Mouse (Mus musculus): ENCODE results near the gene Lamb3. TPM values are rescaled to one million over a fixed set of nuclear protein-coding genes. Genes with fewer than 3 reads are reported as not detected.

Lamb3 gene
- polyA plus RNA-seq, 1 experiment from 2014 or later, result 9.6 TPM

DNA sequence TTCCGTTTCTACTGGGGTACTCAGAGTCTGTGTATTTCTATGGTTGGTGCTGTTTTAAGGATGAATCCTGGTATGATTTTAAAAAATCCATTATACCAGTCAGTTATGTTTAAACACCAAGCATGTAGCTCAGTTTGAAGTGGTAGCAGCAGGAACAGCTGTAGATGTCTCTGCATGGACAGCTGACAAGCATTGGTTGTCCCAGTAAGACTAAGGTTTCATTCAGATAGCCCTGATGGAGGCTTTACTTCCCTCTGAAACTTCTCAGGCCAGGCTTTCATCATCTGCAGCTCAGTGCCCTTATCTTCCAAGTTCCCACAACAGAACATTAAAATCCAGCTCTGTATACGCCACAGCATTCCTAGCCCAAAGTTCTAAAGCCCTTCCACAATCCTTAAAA lies 25.2 kb downstream of the Lamb3 start:
- Histone ChIP-seq H3K9ac (ENCODE audit: low read length) (no peak overlapping the region), H3K27ac (ENCODE audit: low read length) (no peak overlapping the region), H3K9me3 (replicated peaks; ENCODE audit: control insufficient read depth, low read length) (no peaks in the 10 kb centered on the region), H3K4me3 (ENCODE audit: low read length) (no peak overlapping the region), H3K27me3 (ENCODE audit: control insufficient read depth, insufficient read depth, low read length) (no peaks in the 10 kb centered on the region), H3K4me2 (ENCODE audit: low read depth, low read length) (no peak overlapping the region), H3K36me3 (ENCODE audit: control insufficient read depth, insufficient read depth) (no peaks in the 10 kb centered on the region), H3K4me1 (ENCODE audit: control insufficient read depth, insufficient read depth, low read length) (no peaks in the 10 kb centered on the region)
- WGBS, result 81% methylated on average over 2 of the region's 2 CpGs
- ATAC-seq (replicated peaks; ENCODE audit: extremely low read depth, insufficient read depth, low FRiP score), result no peak

DNA sequence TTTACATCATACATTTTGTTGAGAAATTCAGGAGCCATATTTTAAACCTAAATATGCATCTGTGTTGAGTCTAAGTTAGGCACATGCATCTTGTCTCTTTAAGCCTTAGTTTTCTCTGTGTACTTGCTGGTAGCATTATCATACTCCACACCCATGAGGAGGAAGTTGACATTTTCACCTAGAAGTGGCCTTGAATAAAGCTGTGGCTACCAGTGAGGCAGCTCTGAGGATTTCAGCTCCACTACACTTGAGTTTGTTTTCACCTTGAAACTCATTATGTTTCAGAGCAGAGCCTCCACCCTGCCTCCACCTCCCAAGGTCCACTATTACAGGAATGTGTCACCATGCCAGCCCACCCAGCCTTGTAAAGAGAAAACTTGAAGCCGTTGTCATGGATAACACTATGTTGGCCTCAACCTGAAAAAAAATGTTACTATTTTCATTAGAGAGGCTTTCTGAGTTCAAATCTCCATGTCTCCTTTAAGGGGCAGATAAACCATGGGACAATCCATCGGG lies 26.7 kb downstream of the Lamb3 start:
- no peak for ATAC-seq (replicated peaks; ENCODE audit: extremely low read depth, insufficient read depth, low FRiP score)
- Histone ChIP-seq H3K27ac (ENCODE audit: low read length) (no peak overlapping the region), H3K9ac (ENCODE audit: low read length) (no peak overlapping the region), H3K36me3 (ENCODE audit: control insufficient read depth, insufficient read depth) (no peaks in the 10 kb centered on the region), H3K9me3 (replicated peaks; ENCODE audit: control insufficient read depth, low read length) (no peaks in the 10 kb centered on the region), H3K27me3 (ENCODE audit: control insufficient read depth, insufficient read depth, low read length) (no peaks in the 10 kb centered on the region), H3K4me3 (ENCODE audit: low read length) (no peak overlapping the region), H3K4me2 (ENCODE audit: low read depth, low read length) (no peak overlapping the region), H3K4me1 (ENCODE audit: control insufficient read depth, insufficient read depth, low read length) (no peaks in the 10 kb centered on the region)
- 91% methylated on average over 2 of the region's 2 CpGs for WGBS

DNA sequence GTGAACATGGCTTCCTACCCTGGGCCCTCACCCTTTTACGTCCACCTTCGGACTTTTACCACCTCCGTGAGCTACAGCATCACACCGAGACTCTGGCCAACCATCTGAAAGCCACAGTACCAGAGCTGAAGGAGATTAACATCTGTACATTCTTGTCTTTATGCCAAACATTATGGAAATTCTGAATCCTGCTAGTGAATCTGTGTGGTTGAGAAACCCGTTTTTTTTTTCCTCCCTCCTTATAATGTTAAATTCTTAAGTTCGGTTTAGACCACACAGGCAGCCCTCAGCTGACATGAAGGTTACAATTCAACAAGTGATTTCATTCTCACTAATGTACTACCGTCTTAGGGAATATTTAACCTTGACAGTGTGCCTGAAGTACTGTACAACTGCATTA lies 27.4 kb downstream of the Lamb3 start:
- Histone ChIP-seq H3K36me3 (ENCODE audit: control insufficient read depth, insufficient read depth) (no peaks in the 10 kb centered on the region), H3K27me3 (ENCODE audit: control insufficient read depth, insufficient read depth, low read length) (no peaks in the 10 kb centered on the region), H3K4me1 (ENCODE audit: control insufficient read depth, insufficient read depth, low read length) (no peaks in the 10 kb centered on the region), H3K27ac (ENCODE audit: low read length) (no peak overlapping the region), H3K9me3 (replicated peaks; ENCODE audit: control insufficient read depth, low read length) (no peaks in the 10 kb centered on the region), H3K9ac (ENCODE audit: low read length) (no peak overlapping the region), H3K4me2 (ENCODE audit: low read depth, low read length) (no peak overlapping the region), H3K4me3 (ENCODE audit: low read length) (no peak overlapping the region)
- WGBS, result 77% methylated on average over 7 of the region's 7 CpGs
- no peak for ATAC-seq (replicated peaks; ENCODE audit: extremely low read depth, insufficient read depth, low FRiP score)

DNA sequence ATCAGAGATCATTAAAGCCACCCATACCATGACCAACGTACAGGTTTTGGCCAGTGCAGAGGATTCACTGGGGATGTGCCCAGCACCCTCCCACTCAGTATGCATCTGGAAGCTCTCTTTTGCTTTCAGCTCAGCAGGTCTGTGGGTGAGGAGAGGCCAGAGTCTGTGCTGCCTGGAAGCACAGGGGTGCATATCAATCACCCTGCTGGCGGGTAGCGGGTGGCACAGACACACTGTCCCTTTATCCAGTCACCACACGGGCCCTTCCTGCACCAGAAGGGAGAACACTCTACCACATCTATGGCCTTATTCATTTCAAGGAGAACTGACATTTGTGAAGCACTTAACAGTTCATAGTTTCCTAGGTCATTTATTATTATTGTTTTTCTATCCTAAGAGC lies 30.9 kb downstream of the Lamb3 start:
- H3K9ac ChIP-seq (ENCODE audit: low read length), result no peak overlapping the region
- no peak overlapping the region for H3K4me3 ChIP-seq (ENCODE audit: low read length)
- WGBS, result 54% methylated on average over 4 of the region's 4 CpGs
- H3K27ac ChIP-seq (ENCODE audit: low read length), result no peak overlapping the region
- H3K27me3 ChIP-seq (ENCODE audit: control insufficient read depth, insufficient read depth, low read length), result no peaks in the 10 kb centered on the region
- no peak overlapping the region for H3K4me2 ChIP-seq (ENCODE audit: low read depth, low read length)
- H3K9me3 ChIP-seq (replicated peaks; ENCODE audit: control insufficient read depth, low read length), result no peaks in the 10 kb centered on the region
- ATAC-seq (replicated peaks; ENCODE audit: extremely low read depth, insufficient read depth, low FRiP score), result no peak
- peaks cover 4% of the 10 kb centered on the region; the same call in 1 of the 2 replicates for H3K4me1 ChIP-seq (ENCODE audit: control insufficient read depth, insufficient read depth, low read length)
- H3K36me3 ChIP-seq (ENCODE audit: control insufficient read depth, insufficient read depth), result no peaks in the 10 kb centered on the region

DNA sequence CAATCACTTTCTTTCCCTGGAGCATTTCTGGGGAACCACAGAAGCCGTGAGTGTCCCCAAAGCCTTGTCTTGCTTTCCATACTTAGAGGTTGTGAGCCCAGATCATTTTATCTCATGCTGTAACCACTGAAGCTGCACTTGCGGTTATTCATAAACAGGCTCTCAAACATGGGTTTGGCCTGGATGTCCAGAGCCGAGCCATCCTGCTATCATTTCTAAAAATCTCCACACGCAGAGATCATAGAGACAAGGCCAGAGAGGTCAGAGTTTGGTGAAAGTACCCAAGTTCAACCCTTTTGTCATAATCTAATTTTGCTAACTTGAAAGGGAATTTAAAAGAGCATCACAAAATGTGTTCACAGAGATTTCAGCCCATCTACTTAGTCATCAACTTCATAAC lies 33.9 kb downstream of the Lamb3 start:
- H3K27me3 ChIP-seq (ENCODE audit: control insufficient read depth, insufficient read depth, low read length), result no peaks in the 10 kb centered on the region
- WGBS, result 78% methylated on average over 4 of the region's 4 CpGs
- no peaks in the 10 kb centered on the region for H3K36me3 ChIP-seq (ENCODE audit: control insufficient read depth, insufficient read depth)
- H3K4me3 ChIP-seq (ENCODE audit: low read length), result no peak overlapping the region
- H3K27ac ChIP-seq (ENCODE audit: low read length), result no peak overlapping the region
- no peaks in the 10 kb centered on the region for H3K9me3 ChIP-seq (replicated peaks; ENCODE audit: control insufficient read depth, low read length)
- H3K9ac ChIP-seq (ENCODE audit: low read length), result no peak overlapping the region
- peaks cover 9% of the 10 kb centered on the region; the same call in 1 of the 2 replicates for H3K4me1 ChIP-seq (ENCODE audit: control insufficient read depth, insufficient read depth, low read length)
- ATAC-seq (replicated peaks; ENCODE audit: extremely low read depth, insufficient read depth, low FRiP score), result no peak
- no peak overlapping the region for H3K4me2 ChIP-seq (ENCODE audit: low read depth, low read length)

DNA sequence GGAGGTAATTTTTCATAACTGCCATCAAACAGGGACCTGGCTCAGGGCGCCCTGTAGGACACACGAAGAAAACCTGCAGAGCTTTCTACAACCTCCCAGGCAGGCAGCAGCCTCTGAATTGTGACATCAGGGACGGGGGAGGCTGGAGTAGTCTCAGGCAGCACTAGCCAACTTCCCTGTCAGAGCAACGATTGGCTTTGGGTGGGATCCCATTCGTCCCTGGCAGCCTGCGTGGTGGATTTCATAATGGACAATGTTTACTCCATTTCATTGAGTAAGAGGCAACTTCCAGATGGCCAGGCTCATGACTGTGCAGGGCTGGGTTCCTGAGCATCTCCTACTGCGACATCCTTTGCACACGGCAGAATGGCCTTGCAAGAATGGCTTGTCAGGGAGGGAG lies 34.7 kb downstream of the Lamb3 start:
- Histone ChIP-seq H3K4me2 (ENCODE audit: low read depth, low read length) (no peak overlapping the region), H3K36me3 (ENCODE audit: control insufficient read depth, insufficient read depth) (no peaks in the 10 kb centered on the region), H3K9ac (ENCODE audit: low read length) (no peak overlapping the region), H3K4me1 (ENCODE audit: control insufficient read depth, insufficient read depth, low read length) (peaks cover 9% of the 10 kb centered on the region; the same call in 1 of the 2 replicates), H3K27ac (ENCODE audit: low read length) (no peak overlapping the region), H3K9me3 (replicated peaks; ENCODE audit: control insufficient read depth, low read length) (no peaks in the 10 kb centered on the region), H3K4me3 (ENCODE audit: low read length) (no peak overlapping the region), H3K27me3 (ENCODE audit: control insufficient read depth, insufficient read depth, low read length) (no peaks in the 10 kb centered on the region)
- ATAC-seq (replicated peaks; ENCODE audit: extremely low read depth, insufficient read depth, low FRiP score), result no peak
- 67% methylated on average over 8 of the region's 8 CpGs for WGBS

DNA sequence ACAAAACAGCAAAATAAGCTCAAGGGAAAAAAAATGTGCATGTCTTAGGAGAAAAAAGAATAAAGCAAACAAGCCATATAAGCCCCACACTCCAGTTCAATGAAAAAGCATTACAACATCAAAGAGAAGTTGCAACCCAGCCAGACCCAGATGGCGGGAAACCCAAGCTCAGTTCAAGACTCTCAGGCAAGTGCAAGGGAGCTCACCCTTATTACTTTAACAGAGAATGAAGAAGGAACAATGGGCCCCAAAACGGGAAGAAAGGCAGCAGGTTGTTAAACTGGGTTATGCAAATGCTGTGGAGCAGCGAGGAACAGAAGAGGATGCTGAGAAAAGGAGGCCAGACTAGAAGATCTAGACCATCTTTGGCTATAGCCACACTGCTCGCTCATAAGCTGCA lies 35.4 kb downstream of the Lamb3 start:
- Histone ChIP-seq H3K27me3 (ENCODE audit: control insufficient read depth, insufficient read depth, low read length) (no peaks in the 10 kb centered on the region), H3K4me3 (ENCODE audit: low read length) (no peak overlapping the region), H3K27ac (ENCODE audit: low read length) (no peak overlapping the region), H3K36me3 (ENCODE audit: control insufficient read depth, insufficient read depth) (no peaks in the 10 kb centered on the region), H3K9me3 (replicated peaks; ENCODE audit: control insufficient read depth, low read length) (no peaks in the 10 kb centered on the region), H3K4me1 (ENCODE audit: control insufficient read depth, insufficient read depth, low read length) (peaks cover 9% of the 10 kb centered on the region; the same call in 1 of the 2 replicates), H3K4me2 (ENCODE audit: low read depth, low read length) (no peak overlapping the region), H3K9ac (ENCODE audit: low read length) (no peak overlapping the region)
- ATAC-seq (replicated peaks; ENCODE audit: extremely low read depth, insufficient read depth, low FRiP score), result no peak
- WGBS, result 77% methylated on average over 4 of the region's 4 CpGs

DNA sequence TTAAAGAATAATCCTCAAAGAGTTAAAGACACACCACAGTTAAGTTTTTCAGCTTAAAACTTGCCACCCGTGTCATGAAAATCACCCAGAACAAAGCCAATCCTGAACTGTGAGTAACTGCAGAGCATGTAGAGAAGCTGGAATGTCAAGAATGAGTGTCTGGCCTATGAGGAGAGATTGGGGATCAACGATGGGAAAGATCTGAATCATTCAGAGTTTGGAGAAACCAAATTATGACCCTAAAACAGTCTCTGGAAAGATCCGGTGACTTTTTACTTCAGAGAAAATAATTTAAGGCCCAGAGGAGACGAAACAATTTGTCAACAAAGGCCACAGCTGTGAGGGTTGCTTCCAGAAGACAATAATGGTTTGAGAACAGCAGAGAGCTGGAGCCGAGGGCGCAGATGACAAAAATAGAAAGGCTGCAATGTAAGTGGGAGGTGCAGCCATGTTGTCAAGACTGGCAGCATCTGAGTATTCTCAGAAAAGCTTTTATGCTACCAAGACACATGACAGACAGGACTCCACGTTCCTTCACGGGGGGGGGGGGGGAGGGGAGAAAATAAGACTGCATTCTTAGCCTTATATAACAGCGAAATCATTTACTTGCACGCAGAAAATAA lies 36.2 kb downstream of the Lamb3 start:
- 0 out of 2 replicates have a peak, but pooled peaks have one; percentile 74 for ATAC-seq (replicated peaks; ENCODE audit: extremely low read depth, insufficient read depth, low FRiP score)
- no peaks in the 10 kb centered on the region for H3K9me3 ChIP-seq (replicated peaks; ENCODE audit: control insufficient read depth, low read length)
- no peak overlapping the region; the same call in 1 of the 2 replicates for H3K9ac ChIP-seq (ENCODE audit: low read length)
- no peak overlapping the region for H3K4me2 ChIP-seq (ENCODE audit: low read depth, low read length)
- WGBS, result 24% methylated on average over 10 of the region's 10 CpGs
- peak overlapping the region; percentile 90 for H3K27ac ChIP-seq (ENCODE audit: low read length)
- no peaks in the 10 kb centered on the region for H3K36me3 ChIP-seq (ENCODE audit: control insufficient read depth, insufficient read depth)
- no peak overlapping the region for H3K4me3 ChIP-seq (ENCODE audit: low read length)
- no peaks in the 10 kb centered on the region for H3K27me3 ChIP-seq (ENCODE audit: control insufficient read depth, insufficient read depth, low read length)
- peaks cover 9% of the 10 kb centered on the region; the same call in 1 of the 2 replicates for H3K4me1 ChIP-seq (ENCODE audit: control insufficient read depth, insufficient read depth, low read length)

DNA sequence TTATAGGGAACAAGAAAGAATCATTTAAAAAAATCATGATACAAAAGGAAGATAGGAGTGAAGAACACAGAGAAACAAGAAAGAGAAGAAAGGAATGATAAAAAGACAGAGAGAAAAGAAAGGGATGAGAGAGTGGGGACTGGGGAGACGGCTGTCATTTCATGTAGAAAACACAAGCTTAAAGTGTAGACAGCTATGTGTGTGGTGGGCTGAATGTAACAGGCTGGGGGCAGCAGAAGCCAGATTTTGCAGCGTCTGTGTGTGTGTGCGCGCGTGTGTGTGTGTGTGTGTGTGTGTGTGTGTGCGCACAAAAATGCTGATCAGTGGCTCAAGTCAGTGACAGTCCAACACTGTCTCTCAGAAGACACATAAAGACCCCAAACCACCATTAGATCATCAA lies 36.7 kb downstream of the Lamb3 start:
- ATAC-seq (replicated peaks; ENCODE audit: extremely low read depth, insufficient read depth, low FRiP score), result no peak
- Histone ChIP-seq H3K36me3 (ENCODE audit: control insufficient read depth, insufficient read depth) (no peaks in the 10 kb centered on the region), H3K27ac (ENCODE audit: low read length) (peak overlapping the region; percentile 59), H3K4me3 (ENCODE audit: low read length) (no peak overlapping the region), H3K4me2 (ENCODE audit: low read depth, low read length) (no peak overlapping the region), H3K4me1 (ENCODE audit: control insufficient read depth, insufficient read depth, low read length) (peaks cover 9% of the 10 kb centered on the region; the same call in 1 of the 2 replicates), H3K9me3 (replicated peaks; ENCODE audit: control insufficient read depth, low read length) (no peaks in the 10 kb centered on the region), H3K27me3 (ENCODE audit: control insufficient read depth, insufficient read depth, low read length) (no peaks in the 10 kb centered on the region), H3K9ac (ENCODE audit: low read length) (no peak overlapping the region)
- WGBS, result 58% methylated on average over 6 of the region's 6 CpGs
